Mouse (Mus musculus) mature B cell (primary cell): ENCODE measurements around the gene Nes.

Experiments
- in situ Hi-C: fragments of 300-500 bp; cut with MboI; formaldehyde crosslinking; loops from 2 replicates; pipeline ENCODE4 v1.14.3; 2019

Nes gene

GRCm38 (mm10) chr3:88022322-88023191, 51.7 kb downstream of the Nes start:
- in situ Hi-C loops = no loop called here

- in situ Hi-C loops = no loop called here
These were observed 52.6 kb downstream of the Nes start for GRCm38 (mm10) chr3:88023192-88024074.

GRCm38 (mm10) chr3:88026823-88027222, 55.9 kb downstream of the Nes start:
- in situ Hi-C loops = no loop called here

- in situ Hi-C loops = no loop called here
These were observed 56.7 kb downstream of the Nes start, which contains the start of gene Hapln2 for GRCm38 (mm10) chr3:88027434-88028186. Hapln2 (minus strand) TSS chr3:88027583.
